Mouse (Mus musculus) left cerebral cortex, adult 11 months (tissue): ENCODE results near the gene Clstn1.

Source experiments
- DNase-seq: peaks from one replicate; pipeline ENCODE4 v3.0.0; 2022; ENCODE audit warnings: low spot score

Clstn1 gene

GRCm38 (mm10) chr4:149678006-149678405 lies 91.7 kb downstream of the Clstn1 start:
- DNase-seq, result no peak

GRCm38 (mm10) chr4:149679056-149679770 lies 92.9 kb downstream of the Clstn1 start:
- DNase-seq, result no peak

GRCm38 (mm10) chr4:149683875-149684274 lies 97.6 kb downstream of the Clstn1 start:
- DNase-seq, result no peak

- DNase-seq, result no peak
Measured at GRCm38 (mm10) chr4:149684841-149685623, 98.8 kb downstream of the Clstn1 start.

GRCm38 (mm10) chr4:149688861-149689260 lies 102.6 kb downstream of the Clstn1 start:
- DNase-seq, result no peak

- DNase-seq, result no peak
Measured at GRCm38 (mm10) chr4:149689822-149690700, 103.8 kb downstream of the Clstn1 start.

- no peak for DNase-seq
Measured at GRCm38 (mm10) chr4:149690828-149691280, 104.6 kb downstream of the Clstn1 start.

GRCm38 (mm10) chr4:149691368-149691767 lies 105.1 kb downstream of the Clstn1 start:
- DNase-seq, result no peak

GRCm38 (mm10) chr4:149696189-149696971 lies 110.1 kb downstream of the Clstn1 start:
- DNase-seq, result no peak

GRCm38 (mm10) chr4:149697506-149698196 lies 111.4 kb downstream of the Clstn1 start:
- DNase-seq, result no peak

- DNase-seq, result no peak
Measured at GRCm38 (mm10) chr4:149698197-149698821, 112.0 kb downstream of the Clstn1 start.
